Mouse (Mus musculus) midbrain, embryonic 15.5 days (tissue): ENCODE data around the gene Enox1. TPM values are rescaled to one million over a fixed set of nuclear protein-coding genes. Genes with fewer than 3 reads are reported as not detected.

Experiments used
- ATAC-seq: fragments of 200-750 bp; cut with Nextera tagmentation; replicated peaks from 2 replicates; pipeline ENCODE4 v1.8.0; 2017; ENCODE audit warnings: moderate TSS enrichment
- H3K27ac ChIP-seq: fragments of 300-500 bp; sonication (generic); 2 replicates; pipeline ENCODE4 v1.5.1; 2015; ENCODE audit warnings: mild to moderate bottlenecking, inconsistent platforms
- H3K27me3 ChIP-seq: fragments of 300-500 bp; sonication (generic); replicated peaks from 2 replicates; pipeline ENCODE4 v1.6.1; 2015; ENCODE audit warnings: inconsistent platforms
- H3K36me3 ChIP-seq: fragments of 300-500 bp; sonication (generic); replicated peaks from 2 replicates; pipeline ENCODE4 v1.6.1; 2015; ENCODE audit warnings: inconsistent platforms
- H3K4me1 ChIP-seq: fragments of 300-500 bp; sonication (generic); 2 replicates; pipeline ENCODE4 v1.6.1; 2015; ENCODE audit warnings: inconsistent platforms
- H3K4me2 ChIP-seq: fragments of 300-500 bp; sonication (generic); 2 replicates; pipeline ENCODE4 v1.6.1; 2015; ENCODE audit warnings: inconsistent platforms, mild to moderate bottlenecking, moderate library complexity
- H3K4me3 ChIP-seq: fragments of 300-500 bp; sonication (generic); 2 replicates; pipeline ENCODE4 v1.5.1; 2015; ENCODE audit warnings: mild to moderate bottlenecking, inconsistent platforms
- H3K9ac ChIP-seq: fragments of 300-500 bp; sonication (generic); 2 replicates; pipeline ENCODE4 v1.6.1; 2015; ENCODE audit warnings: mild to moderate bottlenecking, inconsistent platforms
- H3K9me3 ChIP-seq: fragments of 300-500 bp; sonication (generic); 2 replicates; pipeline ENCODE4 v1.6.1; 2016; ENCODE audit warnings: inconsistent platforms
- WGBS: fragments of 180-500 bp; shearing (Covaris S2); methylation state at CpG from one replicate; pipeline ENCODE4 v1.1.7; 2015; ENCODE audit warnings: mixed read lengths; 5-methylcytosine and 5-hydroxymethylcytosine counted together
- polyA plus RNA-seq: library from polyadenylated mRNA; unstranded; fragments of >200 nt; fragmentation: Nextera tagmentation; extraction: Ambion mirVana; gene quantifications from 2 replicates; pipeline ENCODE4 v1.2.1, GENCODE M21; 2015

Enox1 gene
- polyA plus RNA-seq, 1 experiment from 2014 or later: 47.6 TPM

GRCm38 (mm10) chr14:77210889-77211288 is 54.3 kb downstream of the Enox1 start:
- Histone ChIP-seq H3K27me3 (no peaks in the 10 kb centered on the region), H3K36me3 (no peaks in the 10 kb centered on the region), H3K27ac (no peak overlapping the region), H3K4me3 (no peak overlapping the region), H3K9ac (no peak overlapping the region), H3K4me1 (peaks cover 7% of the 10 kb centered on the region), H3K9me3 (no peaks in the 10 kb centered on the region), H3K4me2 (no peak overlapping the region)
- 87% methylated on average over 8 of the region's 8 CpGs for WGBS
- no peak for ATAC-seq

- Histone ChIP-seq H3K27ac (no peak overlapping the region), H3K4me2 (no peak overlapping the region), H3K27me3 (no peaks in the 10 kb centered on the region), H3K4me1 (peaks cover 7% of the 10 kb centered on the region), H3K9me3 (no peaks in the 10 kb centered on the region), H3K4me3 (no peak overlapping the region), H3K36me3 (no peaks in the 10 kb centered on the region), H3K9ac (no peak overlapping the region)
- 76% methylated on average over 7 of the region's 7 CpGs for WGBS
- ATAC-seq: no peak
These were observed 56.6 kb downstream of the Enox1 start for GRCm38 (mm10) chr14:77213210-77213609.

GRCm38 (mm10) chr14:77214848-77215247 is 58.3 kb downstream of the Enox1 start:
- no peak for ATAC-seq
- H3K27me3 ChIP-seq: no peaks in the 10 kb centered on the region
- H3K4me3 ChIP-seq: no peak overlapping the region
- no peaks in the 10 kb centered on the region for H3K36me3 ChIP-seq
- 88% methylated on average over 6 of the region's 6 CpGs for WGBS
- H3K9ac ChIP-seq: no peak overlapping the region
- no peak overlapping the region for H3K27ac ChIP-seq
- H3K4me1 ChIP-seq: peaks cover 7% of the 10 kb centered on the region
- no peaks in the 10 kb centered on the region for H3K9me3 ChIP-seq
- no peak overlapping the region for H3K4me2 ChIP-seq

- 85% methylated on average over 10 of the region's 10 CpGs for WGBS
- H3K4me1 ChIP-seq: no peaks in the 10 kb centered on the region
- H3K4me2 ChIP-seq: no peak overlapping the region
- H3K4me3 ChIP-seq: no peak overlapping the region
- H3K9ac ChIP-seq: no peak overlapping the region
- no peaks in the 10 kb centered on the region for H3K36me3 ChIP-seq
- H3K9me3 ChIP-seq: no peaks in the 10 kb centered on the region
- no peaks in the 10 kb centered on the region for H3K27me3 ChIP-seq
- ATAC-seq: no peak
- H3K27ac ChIP-seq: no peak overlapping the region
These were observed 68.8 kb downstream of the Enox1 start for GRCm38 (mm10) chr14:77225346-77225745.

- Histone ChIP-seq H3K9ac (no peak overlapping the region), H3K4me3 (no peak overlapping the region), H3K27me3 (no peaks in the 10 kb centered on the region), H3K9me3 (no peaks in the 10 kb centered on the region), H3K4me1 (0 out of 2 replicates have a peak, but pooled peaks cover 2% of the 10 kb centered on the region), H3K4me2 (no peak overlapping the region), H3K36me3 (no peaks in the 10 kb centered on the region), H3K27ac (no peak overlapping the region)
- ATAC-seq: no peak
- 30% methylated on average over 2 of the region's 2 CpGs for WGBS
These were observed 82.2 kb downstream of the Enox1 start for GRCm38 (mm10) chr14:77238811-77239210.

- WGBS: 50% methylated on average over 4 of the region's 4 CpGs
- H3K4me1 ChIP-seq: 0 out of 2 replicates have a peak, but pooled peaks cover 2% of the 10 kb centered on the region
- H3K4me2 ChIP-seq: no peak overlapping the region
- H3K36me3 ChIP-seq: no peaks in the 10 kb centered on the region
- H3K27me3 ChIP-seq: no peaks in the 10 kb centered on the region
- H3K4me3 ChIP-seq: no peak overlapping the region
- H3K9me3 ChIP-seq: no peaks in the 10 kb centered on the region
- no peak overlapping the region for H3K27ac ChIP-seq
- ATAC-seq: no peak
- no peak overlapping the region for H3K9ac ChIP-seq
These were observed 82.8 kb downstream of the Enox1 start for GRCm38 (mm10) chr14:77239360-77239759.

GRCm38 (mm10) chr14:77246977-77247376 is 90.4 kb downstream of the Enox1 start:
- Histone ChIP-seq H3K36me3 (no peaks in the 10 kb centered on the region), H3K27me3 (no peaks in the 10 kb centered on the region)

GRCm38 (mm10) chr14:77248426-77248825 is 91.9 kb downstream of the Enox1 start:
- no peaks in the 10 kb centered on the region for H3K27me3 ChIP-seq
- no peak for ATAC-seq
- no peak overlapping the region for H3K4me3 ChIP-seq
- peaks cover 4% of the 10 kb centered on the region; the same call in 1 of the 2 replicates for H3K4me1 ChIP-seq
- H3K4me2 ChIP-seq: no peak overlapping the region
- H3K27ac ChIP-seq: no peak overlapping the region
- H3K9me3 ChIP-seq: no peaks in the 10 kb centered on the region; the same call in 1 of the 2 replicates
- WGBS: 80% methylated on average over 5 of the region's 5 CpGs
- no peaks in the 10 kb centered on the region for H3K36me3 ChIP-seq
- H3K9ac ChIP-seq: no peak overlapping the region

More at GRCm38 (mm10) chr14:77246977-77247376, 90.4 kb downstream of the Enox1 start:
- no peak overlapping the region for H3K27ac ChIP-seq
- no peaks in the 10 kb centered on the region; the same call in 1 of the 2 replicates for H3K9me3 ChIP-seq
- peaks cover 4% of the 10 kb centered on the region; the same call in 1 of the 2 replicates for H3K4me1 ChIP-seq
- no peak overlapping the region for H3K4me2 ChIP-seq
- no peak overlapping the region for H3K4me3 ChIP-seq
- no peak overlapping the region for H3K9ac ChIP-seq
- no peak for ATAC-seq
- 94% methylated on average over 3 of the region's 3 CpGs for WGBS

- H3K9ac ChIP-seq: no peak overlapping the region
- WGBS: 79% methylated on average over 7 of the region's 7 CpGs
- no peak for ATAC-seq
These were observed 92.4 kb downstream of the Enox1 start for GRCm38 (mm10) chr14:77248946-77249345.

GRCm38 (mm10) chr14:77250652-77251238 is 94.2 kb downstream of the Enox1 start:
- Histone ChIP-seq H3K9me3 (no peaks in the 10 kb centered on the region; the same call in 1 of the 2 replicates), H3K27ac (no peak overlapping the region), H3K4me3 (no peak overlapping the region), H3K4me2 (no peak overlapping the region), H3K27me3 (no peaks in the 10 kb centered on the region), H3K9ac (no peak overlapping the region), H3K4me1 (peaks cover 11% of the 10 kb centered on the region; the same call in 1 of the 2 replicates), H3K36me3 (no peaks in the 10 kb centered on the region)
- WGBS: 20% methylated on average over 2 of the region's 2 CpGs
- no peak for ATAC-seq

More at GRCm38 (mm10) chr14:77248946-77249345, 92.4 kb downstream of the Enox1 start:
- Histone ChIP-seq H3K4me3 (no peak overlapping the region), H3K4me1 (peaks cover 4% of the 10 kb centered on the region; the same call in 1 of the 2 replicates), H3K36me3 (no peaks in the 10 kb centered on the region), H3K4me2 (no peak overlapping the region), H3K27me3 (no peaks in the 10 kb centered on the region), H3K9me3 (no peaks in the 10 kb centered on the region; the same call in 1 of the 2 replicates), H3K27ac (no peak overlapping the region)

- H3K4me2 ChIP-seq: no peak overlapping the region
- H3K27me3 ChIP-seq: no peaks in the 10 kb centered on the region
- no peak overlapping the region for H3K9ac ChIP-seq
- H3K4me3 ChIP-seq: no peak overlapping the region
- no peaks in the 10 kb centered on the region for H3K9me3 ChIP-seq
- no peak overlapping the region for H3K27ac ChIP-seq
- no peak for ATAC-seq
- H3K36me3 ChIP-seq: no peaks in the 10 kb centered on the region
- H3K4me1 ChIP-seq: peaks cover 11% of the 10 kb centered on the region; the same call in 1 of the 2 replicates
- 80% methylated on average over 3 of the region's 3 CpGs for WGBS
These were observed 98.6 kb downstream of the Enox1 start for GRCm38 (mm10) chr14:77255201-77255600.

GRCm38 (mm10) chr14:77255711-77256110 is 99.1 kb downstream of the Enox1 start:
- 94% methylated on average over 6 of the region's 6 CpGs for WGBS
- Histone ChIP-seq H3K4me3 (no peak overlapping the region), H3K4me2 (no peak overlapping the region), H3K36me3 (no peaks in the 10 kb centered on the region), H3K9me3 (no peaks in the 10 kb centered on the region), H3K27ac (no peak overlapping the region), H3K4me1 (peaks cover 9% of the 10 kb centered on the region; the same call in 1 of the 2 replicates), H3K27me3 (no peaks in the 10 kb centered on the region), H3K9ac (no peak overlapping the region)
- no peak for ATAC-seq

GRCm38 (mm10) chr14:77256943-77257342 is 100.4 kb downstream of the Enox1 start:
- H3K9ac ChIP-seq: no peak overlapping the region
- H3K4me3 ChIP-seq: no peak overlapping the region
- no peak overlapping the region for H3K4me2 ChIP-seq
- 0 out of 2 replicates have a peak, but pooled peaks cover 6% of the 10 kb centered on the region for H3K4me1 ChIP-seq
- H3K9me3 ChIP-seq: no peaks in the 10 kb centered on the region
- H3K27ac ChIP-seq: no peak overlapping the region
- 67% methylated on average over 2 of the region's 2 CpGs for WGBS
- no peaks in the 10 kb centered on the region for H3K36me3 ChIP-seq
- no peak for ATAC-seq
- no peaks in the 10 kb centered on the region for H3K27me3 ChIP-seq
